Mouse (Mus musculus) telencephalon, adult 2 months (tissue): ENCODE results near the gene Itgb2l.

Experiments used
- DNase-seq: peaks from one replicate; pipeline ENCODE4 v3.0.0-alpha.2; 2011; ENCODE audit warnings: low read depth, low spot score

Itgb2l gene

GRCm38 (mm10) chr16:96429046-96429445 is 14.4 kb downstream of the Itgb2l start:
- no peak for DNase-seq

DNA sequence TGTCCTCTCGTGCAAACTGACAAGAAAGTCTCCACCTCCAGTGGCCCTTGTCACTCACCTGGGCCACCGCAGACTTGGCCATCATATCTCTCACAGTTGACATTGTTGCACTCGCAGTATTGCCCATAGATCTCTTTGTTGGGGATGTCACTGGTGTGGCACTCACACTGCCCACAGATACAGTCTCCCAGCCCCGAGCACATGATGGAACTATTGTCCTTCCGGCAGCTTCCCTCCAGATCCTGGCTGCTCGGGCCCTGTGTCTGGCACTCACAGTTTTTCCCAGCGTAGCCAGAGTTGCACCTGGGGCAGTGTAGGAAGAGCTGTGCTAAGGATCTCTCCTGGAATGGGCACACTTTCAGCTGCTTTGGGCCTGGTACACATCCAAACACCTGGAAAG is 16.7 kb downstream of the Itgb2l start:
- no peak for DNase-seq

DNA sequence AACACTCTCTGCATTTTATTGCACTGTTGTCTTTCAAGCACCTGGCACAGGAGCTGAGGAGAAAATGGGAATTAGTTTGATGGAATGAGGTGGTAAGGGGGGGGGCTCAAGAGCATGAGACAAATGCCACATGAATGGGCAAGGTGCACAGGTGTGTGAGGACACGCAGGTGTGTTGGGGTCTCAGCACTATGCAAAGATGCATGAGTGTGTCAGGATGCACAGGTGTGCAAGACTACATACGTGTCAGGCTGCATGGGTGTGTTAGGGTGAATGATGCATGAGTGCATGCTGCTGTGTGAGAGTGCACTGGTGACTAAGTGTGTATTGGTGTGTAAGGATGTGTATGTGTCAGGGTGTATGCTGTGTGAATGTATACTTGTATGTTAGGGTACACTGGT is 18.4 kb downstream of the Itgb2l start:
- DNase-seq, result no peak

GRCm38 (mm10) chr16:96408064-96408465 is 35.4 kb downstream of the Itgb2l start:
- no peak for DNase-seq

DNA sequence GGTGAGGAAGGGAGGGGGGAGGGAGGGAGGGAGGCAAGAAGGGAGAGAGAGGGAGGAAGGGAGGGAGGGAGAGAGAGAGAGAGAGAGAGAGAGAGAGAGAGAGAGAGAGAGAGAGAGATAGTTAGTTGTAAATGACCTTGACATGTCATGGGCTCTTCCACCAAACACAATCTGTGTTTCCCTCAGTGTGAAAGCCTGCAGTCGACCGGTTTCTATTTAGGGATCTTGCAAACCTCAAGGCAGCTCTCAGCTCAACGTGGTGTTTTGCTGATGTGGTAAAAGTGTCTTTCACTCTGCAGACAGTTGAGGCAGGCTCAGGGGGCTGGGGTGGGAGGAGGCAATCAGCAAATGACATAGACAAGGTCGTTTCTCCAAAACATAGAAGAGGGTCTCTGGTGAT is 37.1 kb downstream of the Itgb2l start:
- no peak for DNase-seq

GRCm38 (mm10) chr16:96402294-96402693 is 41.1 kb downstream of the Itgb2l start:
- no peak for DNase-seq

DNA sequence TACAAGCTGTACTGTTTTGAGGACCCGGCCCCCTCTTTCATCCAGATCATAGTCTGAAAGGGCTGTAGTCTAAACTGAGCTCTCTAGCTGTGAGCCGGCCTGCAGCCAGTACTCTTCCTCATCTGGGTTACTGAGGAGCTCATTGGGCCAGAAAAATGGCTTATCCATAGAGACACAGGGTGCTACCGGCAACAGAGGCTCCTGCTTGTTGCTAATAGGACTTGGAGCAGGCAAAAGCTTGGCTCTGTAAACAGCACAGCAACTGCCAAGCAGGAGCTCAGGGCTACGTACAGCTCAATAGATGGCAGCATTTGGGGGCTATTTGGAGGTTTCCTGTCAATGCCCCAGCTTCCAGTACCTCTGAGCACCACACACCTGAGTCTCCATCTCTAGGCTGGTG is 43.4 kb downstream of the Itgb2l start:
- DNase-seq, result no peak

DNA sequence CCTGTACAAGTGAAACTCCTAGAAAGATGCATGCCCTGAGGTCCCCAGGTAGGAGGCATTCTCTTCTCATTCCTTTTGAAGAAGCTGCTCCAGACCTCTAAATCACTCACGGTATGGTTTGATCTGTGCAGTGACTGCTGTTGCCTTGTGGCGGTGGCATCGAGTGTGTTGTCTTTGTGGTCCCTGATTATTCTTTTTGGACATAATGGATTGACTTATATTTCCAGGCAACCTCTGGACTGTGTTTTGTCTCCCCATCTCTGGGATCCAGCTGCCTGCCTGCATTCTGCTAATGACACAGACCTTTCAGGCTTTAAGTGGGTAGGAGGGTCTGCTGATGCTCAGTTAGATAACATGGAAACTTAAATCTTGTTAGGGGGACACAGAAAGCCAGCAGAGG is 44.6 kb downstream of the Itgb2l start:
- no peak for DNase-seq

DNA sequence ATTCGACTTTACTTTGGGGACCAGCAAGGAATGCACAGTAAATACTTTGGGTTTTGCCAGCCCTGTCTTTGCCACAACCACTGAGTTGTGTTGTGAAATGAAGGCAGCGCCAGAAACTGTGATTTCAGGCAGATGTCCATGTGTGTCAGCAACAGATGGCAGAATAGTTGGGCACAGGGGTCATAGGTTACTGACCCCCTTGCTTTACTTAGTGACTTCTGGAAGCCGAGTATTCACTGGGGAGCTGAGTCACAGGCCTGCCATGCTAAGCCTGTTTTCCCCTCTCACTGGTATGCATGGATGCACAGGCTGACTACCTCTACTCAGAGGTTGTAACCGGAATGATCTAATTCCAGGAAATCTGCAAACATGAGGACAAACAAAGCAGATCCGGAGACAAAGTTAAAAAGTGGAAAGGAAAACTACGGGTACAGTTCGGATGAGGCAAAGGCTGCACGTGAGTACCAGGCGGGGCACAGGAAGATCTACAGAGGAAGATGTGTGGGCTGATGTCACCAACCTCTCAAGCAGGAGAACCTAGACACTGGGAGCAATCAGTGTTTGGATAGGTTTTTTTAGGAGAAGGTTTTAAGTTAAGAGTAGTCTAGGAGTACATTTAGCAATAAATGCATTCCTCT is 47.3 kb downstream of the Itgb2l start:
- DNase-seq, result no peak

GRCm38 (mm10) chr16:96395516-96395915 is 47.9 kb downstream of the Itgb2l start:
- DNase-seq, result no peak

GRCm38 (mm10) chr16:96391070-96391469 is 52.3 kb downstream of the Itgb2l start:
- DNase-seq, result no peak

DNA sequence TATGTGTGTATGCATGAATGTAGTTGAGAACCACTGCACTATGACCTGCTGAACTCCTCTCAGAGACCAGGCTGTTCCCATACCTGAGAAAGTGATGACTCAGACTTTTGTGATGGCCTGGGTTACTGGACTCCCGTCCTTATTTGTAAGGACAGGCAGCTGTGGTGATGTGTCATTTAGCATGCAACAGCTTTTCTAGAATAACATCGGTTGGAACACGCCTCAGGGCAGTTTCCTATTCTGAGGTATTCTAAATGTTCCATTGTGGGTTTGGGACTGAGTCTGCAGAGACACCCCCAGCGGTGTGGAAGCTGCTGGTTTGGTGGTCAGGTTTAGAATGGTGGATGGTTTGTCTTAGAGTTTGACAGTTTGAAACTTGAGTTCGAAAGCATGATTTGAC is 54.9 kb downstream of the Itgb2l start:
- no peak for DNase-seq

DNA sequence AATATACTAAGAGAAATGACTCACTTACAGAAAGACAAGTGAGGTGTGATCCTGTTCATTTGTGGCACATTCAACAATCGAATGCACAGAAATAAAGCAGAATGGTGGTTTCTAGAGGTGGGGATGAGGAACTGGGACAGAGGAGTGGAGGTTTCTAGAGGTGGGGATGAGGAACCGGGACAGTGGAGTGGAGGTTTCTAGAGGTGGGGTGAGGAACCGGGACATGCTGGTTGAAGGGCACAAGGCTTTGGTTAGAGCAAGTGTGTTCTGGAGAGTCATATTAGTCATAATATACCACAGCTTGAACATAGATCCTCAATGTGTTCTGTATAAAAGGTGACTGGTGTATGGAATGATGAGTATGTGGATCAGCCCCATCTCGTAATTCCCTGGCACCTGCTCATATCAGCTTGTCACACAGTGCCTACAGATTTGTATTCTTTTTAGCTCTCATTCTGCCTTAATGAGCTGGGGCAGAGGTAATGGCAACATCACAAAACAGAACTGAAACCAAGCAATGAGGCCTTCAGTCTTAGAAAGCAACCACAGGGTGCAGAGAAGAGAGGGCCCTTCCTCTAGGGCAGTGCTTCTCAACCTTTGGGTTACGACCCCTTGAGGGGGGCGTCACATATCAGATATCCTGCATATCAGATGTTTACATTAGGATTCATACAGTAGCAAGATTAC is 55.6 kb downstream of the Itgb2l start:
- no peak for DNase-seq

DNA sequence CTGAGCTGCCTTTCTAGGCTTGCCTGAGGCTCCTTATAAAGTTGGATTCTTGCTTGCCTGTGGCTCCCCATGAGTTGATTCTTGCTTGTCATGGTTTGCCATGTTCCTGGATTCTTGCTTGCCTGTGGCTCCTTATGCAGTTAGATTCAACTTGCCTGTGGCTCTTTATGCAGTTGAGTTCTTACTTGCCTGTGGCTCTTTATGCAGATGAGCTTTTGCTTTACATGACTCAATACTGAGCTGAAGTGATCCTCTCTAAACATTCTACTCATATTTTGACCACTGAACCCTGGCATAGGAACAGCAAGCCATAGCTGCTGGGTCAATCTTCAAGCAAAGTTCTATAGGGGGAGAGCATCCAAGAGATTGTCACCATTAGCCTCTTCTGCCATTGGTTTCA is 58.7 kb downstream of the Itgb2l start:
- no peak for DNase-seq

DNA sequence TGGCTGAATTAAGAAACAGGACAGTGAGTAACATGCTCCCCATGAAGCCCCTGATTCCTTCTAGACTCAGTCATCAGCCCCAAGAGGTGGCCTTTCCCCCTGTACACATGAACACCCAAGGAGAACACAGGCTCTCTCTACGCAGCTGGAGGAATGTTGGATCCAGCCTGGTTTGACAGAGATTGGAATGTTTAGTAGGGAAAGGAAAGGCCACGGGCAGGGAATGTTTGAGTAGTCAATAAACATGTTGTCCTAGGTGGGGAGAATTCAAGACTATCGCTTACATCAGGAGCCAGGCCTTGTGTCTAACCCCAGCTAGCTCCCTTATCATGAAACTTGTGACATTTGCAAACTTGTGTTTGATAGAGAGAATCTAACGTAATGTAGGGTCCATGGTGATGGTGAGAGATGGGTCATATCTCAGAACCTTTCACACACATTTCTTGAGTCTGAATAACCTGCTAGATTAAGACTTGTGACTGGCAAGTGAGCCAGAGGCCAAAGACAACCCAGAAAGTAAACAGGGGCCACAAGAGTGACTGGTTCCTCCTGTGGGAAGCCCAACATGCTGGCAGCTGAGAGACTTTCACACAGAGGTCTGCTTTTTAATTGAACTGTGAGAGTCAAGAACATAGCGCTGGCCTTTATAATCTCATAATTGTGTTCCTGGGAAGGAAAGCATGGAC is 60.8 kb downstream of the Itgb2l start:
- DNase-seq, result no peak

- DNase-seq, result no peak
These were observed 62.0 kb downstream of the Itgb2l start for GRCm38 (mm10) chr16:96381435-96381834.

DNA sequence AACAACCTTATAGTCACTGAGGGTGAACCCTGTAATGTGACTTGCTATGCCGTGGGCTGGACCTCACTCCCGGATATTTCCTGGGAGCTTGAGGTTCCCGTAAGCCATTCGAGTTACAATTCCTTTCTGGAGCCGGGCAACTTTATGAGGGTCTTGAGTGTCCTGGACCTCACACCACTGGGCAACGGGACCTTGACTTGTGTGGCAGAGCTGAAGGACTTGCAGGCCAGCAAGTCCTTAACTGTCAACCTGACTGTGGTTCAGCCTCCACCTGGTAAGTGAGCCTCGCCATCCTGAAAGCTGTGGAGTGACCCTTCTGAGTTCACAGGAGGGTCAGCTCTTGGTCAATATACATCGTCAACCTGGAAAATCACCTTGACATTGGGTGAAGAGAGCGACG is 65.3 kb downstream of the Itgb2l start:
- DNase-seq, result no peak

- DNase-seq, result peak; percentile 6
These were observed 67.1 kb downstream of the Itgb2l start for GRCm38 (mm10) chr16:96376342-96376741.

DNA sequence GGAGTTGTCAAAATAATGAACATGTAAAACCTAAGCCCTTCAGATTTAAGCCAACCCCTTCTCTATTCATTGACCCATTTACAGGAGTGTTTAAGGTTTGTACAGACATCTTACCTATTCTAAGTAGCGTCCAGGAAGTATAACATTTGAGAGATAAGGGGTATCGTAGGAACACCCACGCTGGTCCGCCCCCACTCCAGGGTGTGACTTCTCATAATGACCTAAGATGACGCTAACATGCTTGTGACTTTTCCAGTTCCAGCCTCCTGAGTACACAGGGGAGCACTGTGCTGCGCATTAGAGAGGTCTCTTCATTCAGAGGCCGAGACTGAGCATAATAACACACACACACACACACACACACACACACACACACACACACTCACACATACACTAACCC is 67.9 kb downstream of the Itgb2l start:
- no peak for DNase-seq

DNA sequence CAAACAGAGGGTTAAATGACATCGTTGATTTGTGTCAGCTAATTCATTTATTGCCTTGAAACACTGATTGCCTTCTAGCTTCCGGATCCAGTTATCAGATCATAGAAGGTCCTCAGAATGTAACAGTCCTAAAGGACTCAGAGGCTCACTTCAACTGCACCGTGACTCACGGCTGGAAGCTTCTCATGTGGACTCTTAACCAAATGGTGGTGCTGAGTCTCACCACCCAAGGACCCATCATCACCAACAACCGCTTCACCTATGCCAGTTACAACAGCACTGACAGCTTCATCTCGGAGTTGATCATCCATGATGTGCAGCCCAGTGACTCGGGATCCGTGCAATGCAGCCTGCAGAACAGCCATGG is 70.7 kb downstream of the Itgb2l start:
- DNase-seq, result no peak
